Mouse (Mus musculus) cerebellum, postnatal 36 days (tissue): Measurements from ENCODE around the gene Tm9sf1.

Source experiments
- DNase-seq, 2 experiments: peaks; one replicate each; pipeline ENCODE4 v3.0.0; 2021 to 2022; ENCODE audit warnings: mixed read lengths in 2 of 2

Gene Tm9sf1

GRCm38 (mm10) chr14:55643060-55643907, at the start of gene Tm9sf1:
Tm9sf1 (minus strand) TSS chr14:55643806.
- DNase-seq, result peak; percentile 83 to 88

GRCm38 (mm10) chr14:55689433-55689832, 45.8 kb upstream of the Tm9sf1 start:
- no peak for DNase-seq

GRCm38 (mm10) chr14:55682118-55682493, 38.5 kb upstream of the Tm9sf1 start:
- DNase-seq, result no peak

- DNase-seq, result peak; percentile 93 to 94
These were observed 37.8 kb upstream of the Tm9sf1 start, which contains the start of gene Tinf2 for GRCm38 (mm10) chr14:55681160-55682117. Tinf2 (minus strand) TSS chr14:55681820.

- DNase-seq, result no peak
These were observed 34.0 kb upstream of the Tm9sf1 start for GRCm38 (mm10) chr14:55677615-55678014.

GRCm38 (mm10) chr14:55672741-55673060, 29.1 kb upstream of the Tm9sf1 start:
- DNase-seq, result no peak

- DNase-seq, result peak; percentile 83 to 93
These were observed 28.5 kb upstream of the Tm9sf1 start, which contains the start of the genes Gmpr2 and Nedd8 for GRCm38 (mm10) chr14:55671833-55672740. Gmpr2 (plus strand) TSS chr14:55671941. Nedd8 (minus strand) TSS chr14:55672124.

- DNase-seq, result no peak
These were observed 27.9 kb upstream of the Tm9sf1 start for GRCm38 (mm10) chr14:55671486-55671832.

- no peak for DNase-seq
These were observed 17.0 kb upstream of the Tm9sf1 start for GRCm38 (mm10) chr14:55660636-55661035.

GRCm38 (mm10) chr14:55659960-55660573, 16.5 kb upstream of the Tm9sf1 start, which contains the start of gene Mdp1:
Mdp1 (minus strand) TSS chr14:55660508.
- DNase-seq, result peak; percentile 79

- no peak for DNase-seq
These were observed 14.4 kb upstream of the Tm9sf1 start for GRCm38 (mm10) chr14:55658011-55658410.

GRCm38 (mm10) chr14:55656935-55657334, 13.3 kb upstream of the Tm9sf1 start:
- no peak for DNase-seq

- no peak for DNase-seq
These were observed 7.9 kb upstream of the Tm9sf1 start for GRCm38 (mm10) chr14:55651528-55651927.

GRCm38 (mm10) chr14:55649884-55650283, 6.3 kb upstream of the Tm9sf1 start, which contains the start of gene Tssk4:
Tssk4 (plus strand) TSS chr14:55650184.
- no peak for DNase-seq

- no peak for DNase-seq
These were observed 769 bp upstream of the Tm9sf1 start for GRCm38 (mm10) chr14:55644261-55644888.

- DNase-seq, result no peak
These were observed 937 bp downstream of the Tm9sf1 start for GRCm38 (mm10) chr14:55642679-55643059.

GRCm38 (mm10) chr14:55641291-55641690, 2.3 kb downstream of the Tm9sf1 start:
- no peak for DNase-seq

GRCm38 (mm10) chr14:55640816-55641215, 2.8 kb downstream of the Tm9sf1 start:
- DNase-seq, result no peak

GRCm38 (mm10) chr14:55637795-55638194, 5.8 kb downstream of the Tm9sf1 start, which contains the start of gene Gm49378:
Gm49378 (minus strand) TSS chr14:55637895.
- no peak for DNase-seq

GRCm38 (mm10) chr14:55635523-55636007, 8.0 kb downstream of the Tm9sf1 start, which contains the start of gene Ipo4:
Ipo4 (minus strand) TSS chr14:55635957.
- DNase-seq, result peak; percentile 85
